Mouse (Mus musculus): Measurements from ENCODE around the gene E030018B13Rik.

E030018B13Rik gene

DNA sequence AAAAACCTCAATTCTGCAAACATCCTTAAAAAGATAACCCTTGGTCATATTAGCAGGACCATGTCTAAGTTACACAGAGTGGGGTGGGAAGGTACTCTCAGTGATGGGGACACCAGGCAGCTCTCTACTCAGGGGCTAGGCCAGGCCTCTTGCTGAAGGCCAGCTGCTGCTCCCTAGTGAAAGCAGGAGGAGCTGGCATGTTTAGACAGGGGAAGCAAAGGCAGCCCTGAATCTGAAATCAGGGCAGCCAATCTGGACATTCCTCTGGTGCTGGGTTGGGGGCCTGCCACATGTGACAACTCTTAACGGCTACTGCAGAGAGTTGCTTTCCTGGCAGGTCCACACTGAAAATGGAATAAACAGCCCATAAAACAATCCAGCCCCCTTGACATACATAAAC lies 7.5 kb downstream of the E030018B13Rik start:
- POLR2A ChIA-PET = interaction anchor here in 3 of 4 experiments (0.6 to 11.5 kb wide), 11 partner anchors 10 to 37 kb away, joined by 3 to 185 read pairs (median 9); partner anchors contain the start of genes E030018B13Rik (in 1 of the 3) and Klf13 (in 1 of the 3)
- CTCF ChIA-PET = interaction anchor here in 1 of 4 experiments (0.5 to 1.4 kb wide), 2 partner anchors 28 to 50 kb away, joined by 3 to 4 read pairs; no protein-coding TSS in a partner anchor

DNA sequence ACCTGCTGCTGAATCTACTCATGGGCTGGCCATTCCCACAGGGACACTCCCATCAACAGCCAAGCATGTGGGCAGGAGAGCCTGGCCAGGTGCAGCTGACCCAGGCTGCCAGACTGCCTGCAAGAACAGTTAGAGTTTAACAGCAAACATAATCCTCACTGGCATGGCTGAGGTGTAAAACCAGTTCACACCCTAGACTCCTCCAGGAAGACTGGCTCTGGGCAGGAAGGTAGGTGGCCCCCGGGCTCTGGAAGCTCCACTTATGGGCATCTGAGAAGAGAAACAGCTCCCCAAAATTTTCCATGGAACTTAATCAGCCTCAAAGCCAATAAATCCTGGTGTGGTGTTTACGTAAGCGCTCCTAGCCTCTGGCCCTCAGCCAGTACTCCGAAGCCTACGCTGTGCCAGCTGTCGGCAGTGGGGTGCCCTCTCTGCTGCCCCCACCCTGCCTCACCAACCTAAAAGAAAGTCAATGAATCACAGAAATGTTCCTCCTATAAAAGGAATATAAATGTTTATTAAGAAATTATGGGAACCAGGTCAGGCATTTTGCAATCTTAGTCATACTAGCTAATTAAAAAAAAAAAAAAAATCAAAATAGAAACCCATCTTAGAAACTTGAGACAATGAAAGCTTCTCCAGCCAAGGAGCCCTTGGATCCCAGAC lies 8.2 kb downstream of the E030018B13Rik start:
- POLR2A ChIA-PET = interaction anchor here in 3 of 4 experiments (0.6 to 11.5 kb wide), 25 partner anchors 9 to 805 kb away, joined by 3 to 185 read pairs (median 4); partner anchors contain the start of genes Klf13 (in 2 of the 3) and E030018B13Rik (in 1 of the 3)
- CTCF ChIA-PET = interaction anchor here in 1 of 4 experiments (0.5 to 1.4 kb wide), 3 partner anchors 12 to 49 kb away, joined by 3 to 4 read pairs (median 3); no protein-coding TSS in a partner anchor

DNA sequence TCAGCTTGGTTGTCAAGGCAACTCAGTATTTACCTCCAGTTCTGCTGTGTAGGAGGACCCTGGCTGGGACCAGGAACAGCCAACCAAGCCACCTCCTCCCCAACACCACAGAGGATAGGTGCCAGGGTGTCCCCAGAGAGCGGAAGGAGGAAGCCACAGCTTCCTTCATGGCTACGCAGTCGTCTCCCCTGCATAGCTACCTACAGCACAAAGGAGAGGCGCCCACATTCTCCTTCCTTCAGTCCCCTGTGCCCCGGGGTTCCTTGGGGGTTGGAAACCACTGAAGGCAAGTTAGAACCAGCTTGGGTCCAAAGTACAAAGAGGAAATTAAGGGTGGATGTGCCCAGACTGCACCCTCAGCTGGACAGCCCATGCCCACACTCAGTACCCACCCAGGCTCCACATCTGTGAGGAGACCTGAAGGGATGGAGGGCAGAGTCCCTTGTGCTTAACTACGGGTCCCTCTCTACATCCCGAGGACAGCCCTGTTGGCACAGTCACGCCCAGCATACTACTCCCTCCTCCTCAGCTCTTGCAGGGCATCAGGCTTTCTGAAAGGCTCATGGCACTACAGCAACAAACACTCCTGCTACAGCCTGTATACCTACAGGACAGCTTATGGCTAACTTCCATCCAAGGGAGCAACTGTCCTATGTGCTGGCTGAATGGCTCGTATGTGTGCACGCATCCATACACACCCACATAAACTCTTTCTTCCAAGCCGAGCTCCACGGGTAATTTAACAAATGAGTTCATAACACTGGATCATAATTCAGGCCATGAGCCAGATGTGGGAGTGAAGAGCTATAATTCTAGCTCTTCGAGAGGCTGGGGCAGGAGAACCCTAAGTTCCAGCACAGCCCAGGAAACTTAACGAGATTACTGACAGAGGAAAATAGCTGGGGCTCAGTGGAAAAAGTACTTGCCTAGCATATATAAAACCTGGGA lies 9.0 kb downstream of the E030018B13Rik start:
- CTCF ChIA-PET = interaction anchor here in 1 of 4 experiments (0.8 to 1.4 kb wide), 2 partner anchors 12 to 29 kb away, joined by 3 to 4 read pairs; no protein-coding TSS in a partner anchor
- POLR2A ChIA-PET = interaction anchor here in 3 of 4 experiments (0.5 to 11.5 kb wide), 30 partner anchors 9 to 76 kb away, joined by 3 to 185 read pairs (median 4); partner anchors contain the start of genes Klf13 (in 2 of the 3) and E030018B13Rik (in 1 of the 3)

DNA sequence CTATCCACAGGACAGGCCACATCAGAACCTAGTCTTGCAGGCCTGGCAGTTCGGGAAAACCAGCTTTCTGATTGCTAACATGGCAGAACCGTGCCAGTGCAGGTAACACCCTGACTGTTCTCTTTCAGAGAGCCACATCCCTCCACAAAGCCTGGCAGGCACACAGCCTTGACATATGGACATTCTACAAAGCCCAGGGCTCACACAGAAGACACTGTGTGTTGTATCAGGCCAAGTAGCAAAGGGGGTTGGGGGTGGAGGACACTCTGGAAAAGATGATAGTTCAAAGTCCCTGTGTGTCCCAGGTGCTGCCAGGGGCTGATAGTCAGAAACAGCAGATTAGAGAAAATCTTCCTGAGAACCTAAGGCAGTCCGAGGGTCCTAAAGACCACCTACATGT lies 9.8 kb downstream of the E030018B13Rik start:
- ChIA-PET CTCF (no interaction called here), POLR2A (interaction anchor here in 3 of 4 experiments (0.8 to 11.5 kb wide), 15 partner anchors 10 to 48 kb away, joined by 3 to 185 read pairs (median 7); partner anchors contain the start of genes Klf13 (in 2 of the 3) and E030018B13Rik (in 1 of the 3))

DNA sequence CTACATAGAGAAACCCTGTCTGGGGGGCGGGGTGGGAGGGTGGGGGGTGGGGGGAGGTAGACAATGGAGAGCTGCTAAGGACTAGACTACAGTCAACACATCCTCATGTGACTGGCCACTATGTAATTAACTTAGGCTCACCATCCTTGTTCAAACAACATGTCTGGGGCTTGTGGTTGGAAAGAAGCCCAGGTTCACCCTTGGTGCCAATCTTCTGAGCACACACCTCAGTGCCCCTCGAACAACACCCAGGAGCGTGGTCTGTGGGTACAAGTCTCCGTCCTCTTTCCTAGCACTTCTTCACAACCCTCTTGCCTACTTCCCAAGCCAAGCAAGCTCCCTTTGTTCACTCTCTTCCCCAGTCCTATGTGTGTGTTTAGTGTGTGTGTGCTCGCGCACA lies 10.5 kb downstream of the E030018B13Rik start:
- ChIA-PET POLR2A (interaction anchor here in 3 of 4 experiments (0.6 to 11.5 kb wide), 21 partner anchors 8 to 260 kb away, joined by 3 to 185 read pairs (median 5); partner anchors contain the start of genes E030018B13Rik (in 2 of the 3) and Klf13 (in 2 of the 3)), CTCF (interaction anchor here in 1 of 4 experiments (0.7 kb wide), 1 partner anchor 9 kb away, joined by 3 read pairs; no protein-coding TSS in a partner anchor)

DNA sequence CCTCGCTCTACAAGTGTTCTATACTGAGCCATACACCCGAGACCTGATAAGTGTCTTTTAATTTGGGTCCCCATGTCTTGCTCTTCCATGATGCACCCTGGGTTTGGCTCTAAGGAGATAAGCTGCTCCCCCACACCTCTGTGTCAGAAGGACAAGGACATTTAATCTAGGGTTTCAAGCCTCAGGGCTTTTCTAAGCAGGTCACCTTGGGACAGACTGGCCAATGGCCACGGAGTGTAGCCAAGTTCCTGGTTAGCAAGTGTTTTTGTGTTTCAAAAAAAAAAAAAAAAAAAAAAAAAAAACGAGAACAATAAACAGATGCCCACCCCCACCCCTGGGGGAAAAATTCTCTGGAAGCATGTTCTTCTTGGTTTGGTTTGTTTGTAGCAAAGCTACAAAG lies 12.4 kb downstream of the E030018B13Rik start:
- POLR2A ChIA-PET = interaction anchor here in 3 of 4 experiments (0.7 to 11.5 kb wide), 19 partner anchors 7 to 257 kb away, joined by 3 to 185 read pairs (median 11); partner anchors contain the start of genes Klf13 (in 2 of the 3) and E030018B13Rik (in 1 of the 3)
- CTCF ChIA-PET = interaction anchor here in 3 of 4 experiments (0.6 to 0.7 kb wide), 3 partner anchors 39 to 85 kb away, joined by 3 to 7 read pairs (median 6); no protein-coding TSS in a partner anchor

DNA sequence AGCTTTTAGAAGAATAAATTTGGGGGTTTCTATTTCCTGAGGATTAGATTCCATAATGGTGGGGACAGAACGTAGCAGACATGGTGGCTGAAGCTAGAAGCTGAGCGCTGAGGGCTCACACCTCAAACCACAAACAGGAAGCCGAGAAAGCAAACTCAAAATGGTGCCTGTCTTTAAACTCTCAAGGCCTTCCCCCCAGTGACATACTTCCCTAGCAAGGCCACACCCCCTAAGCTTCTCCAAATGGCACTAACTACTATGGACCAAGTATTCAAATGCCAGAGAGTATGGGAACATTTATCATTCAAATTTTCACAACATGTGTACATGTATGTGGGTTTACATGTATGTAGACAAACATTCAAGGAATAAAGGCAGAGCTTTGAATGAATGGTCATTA lies 13.5 kb downstream of the E030018B13Rik start:
- CTCF ChIA-PET = interaction anchor here in 2 of 4 experiments (0.6 to 1.2 kb wide), 2 partner anchors 164 to 176 kb away, joined by 3 read pairs; no protein-coding TSS in a partner anchor
- POLR2A ChIA-PET = interaction anchor here in 3 of 4 experiments (0.6 to 11.5 kb wide), 27 partner anchors 8 to 357 kb away, joined by 3 to 185 read pairs (median 5); partner anchors contain the start of genes Klf13 (in 2 of the 3), E030018B13Rik (in 1 of the 3) and Mtmr10 (in 1 of the 3)

DNA sequence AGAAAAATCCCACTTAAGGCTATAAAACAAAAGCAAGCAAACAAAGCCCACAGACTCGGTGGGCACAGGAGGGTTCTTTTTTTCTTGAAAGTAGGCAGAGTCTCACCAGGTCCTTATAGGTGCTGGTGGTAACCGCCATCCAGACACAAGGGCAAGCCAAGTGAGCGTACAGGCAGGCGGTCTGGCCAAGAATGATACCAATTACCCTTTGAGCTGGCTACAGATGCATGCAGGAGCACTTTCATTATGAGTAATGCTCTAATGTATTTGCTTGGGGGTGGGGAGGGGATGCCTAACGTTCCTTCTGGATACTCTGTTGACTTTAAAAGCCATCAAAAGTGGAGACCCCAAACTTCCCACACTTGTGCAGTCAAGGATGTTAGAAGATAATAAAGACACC lies 14.1 kb downstream of the E030018B13Rik start:
- ChIA-PET POLR2A (interaction anchor here in 3 of 4 experiments (0.6 to 11.5 kb wide), 21 partner anchors 8 to 357 kb away, joined by 3 to 185 read pairs (median 6); partner anchors contain the start of genes Klf13 (in 2 of the 3), E030018B13Rik (in 1 of the 3) and Mtmr10 (in 1 of the 3)), CTCF (interaction anchor here in 3 of 4 experiments (0.5 to 1.2 kb wide), 4 partner anchors 43 to 176 kb away, joined by 3 to 9 read pairs (median 3); no protein-coding TSS in a partner anchor)

DNA sequence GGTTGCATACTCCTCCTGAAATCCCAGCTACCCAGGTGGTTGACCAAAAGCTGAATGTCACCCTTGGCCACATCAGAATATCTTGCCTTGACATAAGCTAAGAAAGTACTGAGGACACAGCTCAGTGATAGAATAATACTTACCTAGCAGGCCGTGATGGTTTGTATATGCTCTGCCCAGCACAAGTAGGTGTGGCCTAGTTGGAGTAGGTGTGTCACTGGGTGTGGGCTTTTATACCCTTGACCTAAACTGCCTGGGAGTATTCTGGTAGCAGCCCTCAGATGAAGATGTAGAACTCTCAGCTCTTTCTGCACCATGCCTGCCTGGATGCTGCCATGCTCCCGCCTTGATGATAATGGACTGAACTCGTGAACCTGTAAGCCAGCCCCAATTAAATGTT lies 15.8 kb downstream of the E030018B13Rik start:
- ChIA-PET CTCF (interaction anchor here in 2 of 4 experiments (1.0 to 1.2 kb wide), 2 partner anchors 14 to 51 kb away, joined by 3 read pairs; no protein-coding TSS in a partner anchor), POLR2A (interaction anchor here in 3 of 4 experiments (0.5 to 2.5 kb wide), 19 partner anchors 10 to 74 kb away, joined by 3 to 9 read pairs (median 4); no protein-coding TSS in a partner anchor)

DNA sequence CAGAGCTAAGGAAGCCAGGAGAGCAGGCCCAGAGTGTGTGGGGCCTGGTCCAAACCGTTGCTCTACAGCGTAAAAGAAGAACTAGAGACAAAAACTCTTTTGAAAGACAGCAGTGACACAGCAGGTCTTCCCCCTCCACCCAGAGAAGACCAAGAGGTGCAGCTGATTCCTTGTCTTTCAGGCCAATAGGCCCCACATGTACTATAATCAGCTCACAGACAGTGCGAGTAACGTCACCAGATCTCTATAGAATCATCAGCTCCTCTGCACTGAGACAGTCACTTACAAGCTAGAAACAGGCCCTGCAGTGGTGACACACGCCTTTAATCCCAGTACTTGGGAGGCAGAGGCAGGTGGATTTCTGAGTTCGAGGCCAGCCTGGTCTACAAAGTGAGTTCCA lies 17.2 kb downstream of the E030018B13Rik start:
- CTCF ChIA-PET = no interaction called here
- POLR2A ChIA-PET = interaction anchor here in 3 of 4 experiments (0.6 to 12.1 kb wide), 14 partner anchors 9 to 354 kb away, joined by 3 to 475 read pairs (median 5); no protein-coding TSS in a partner anchor

DNA sequence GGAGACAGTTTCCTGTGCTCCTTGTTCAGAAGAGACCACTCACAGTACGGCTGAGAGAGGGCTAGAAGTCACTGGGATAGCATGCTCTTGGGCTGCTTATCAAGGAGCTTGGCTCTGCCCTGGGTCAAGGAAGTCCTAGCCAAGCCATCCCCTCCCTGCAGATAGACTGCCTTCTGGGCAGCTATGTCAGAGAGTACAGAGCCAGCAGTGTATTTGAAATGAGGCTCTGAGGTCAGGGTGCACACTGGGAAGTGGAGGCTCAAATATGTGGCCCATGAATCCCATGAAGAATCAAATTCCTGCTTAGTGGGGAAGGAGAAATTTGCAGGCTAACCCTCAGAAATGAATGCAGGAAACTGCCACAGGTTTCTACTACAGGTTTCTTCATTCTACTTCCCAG lies 17.9 kb downstream of the E030018B13Rik start:
- ChIA-PET POLR2A (interaction anchor here in 3 of 4 experiments (0.8 to 12.1 kb wide), 13 partner anchors 10 to 354 kb away, joined by 3 to 475 read pairs (median 5); no protein-coding TSS in a partner anchor), CTCF (no interaction called here)

DNA sequence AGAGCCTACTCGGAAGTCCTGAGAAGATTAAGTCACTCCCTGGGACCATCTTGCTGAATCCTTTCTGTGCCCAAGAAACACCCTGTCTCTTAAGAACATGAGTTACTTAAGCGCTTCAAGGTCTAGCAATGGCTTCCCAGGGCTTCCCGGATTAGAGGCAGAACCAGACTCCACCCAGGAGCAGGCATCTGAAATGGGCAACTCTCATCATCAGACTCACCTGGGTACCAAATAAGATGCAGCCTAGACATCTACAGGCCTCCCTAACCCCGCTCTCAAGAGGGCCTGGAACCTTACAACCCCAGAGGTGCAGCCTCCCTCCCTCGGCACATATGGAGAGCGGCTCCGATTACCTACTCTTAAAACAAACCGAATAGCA lies 19.1 kb downstream of the E030018B13Rik start:
- ChIA-PET CTCF (interaction anchor here in 1 of 4 experiments (0.6 kb wide), 1 partner anchor 8 kb away, joined by 3 read pairs; no protein-coding TSS in a partner anchor), POLR2A (interaction anchor here in 3 of 4 experiments (0.5 to 12.1 kb wide), 44 partner anchors 8 to 457 kb away, joined by 3 to 475 read pairs (median 6); partner anchors contain the start of genes Mcee (in 1 of the 3) and Mphosph10 (in 1 of the 3))

DNA sequence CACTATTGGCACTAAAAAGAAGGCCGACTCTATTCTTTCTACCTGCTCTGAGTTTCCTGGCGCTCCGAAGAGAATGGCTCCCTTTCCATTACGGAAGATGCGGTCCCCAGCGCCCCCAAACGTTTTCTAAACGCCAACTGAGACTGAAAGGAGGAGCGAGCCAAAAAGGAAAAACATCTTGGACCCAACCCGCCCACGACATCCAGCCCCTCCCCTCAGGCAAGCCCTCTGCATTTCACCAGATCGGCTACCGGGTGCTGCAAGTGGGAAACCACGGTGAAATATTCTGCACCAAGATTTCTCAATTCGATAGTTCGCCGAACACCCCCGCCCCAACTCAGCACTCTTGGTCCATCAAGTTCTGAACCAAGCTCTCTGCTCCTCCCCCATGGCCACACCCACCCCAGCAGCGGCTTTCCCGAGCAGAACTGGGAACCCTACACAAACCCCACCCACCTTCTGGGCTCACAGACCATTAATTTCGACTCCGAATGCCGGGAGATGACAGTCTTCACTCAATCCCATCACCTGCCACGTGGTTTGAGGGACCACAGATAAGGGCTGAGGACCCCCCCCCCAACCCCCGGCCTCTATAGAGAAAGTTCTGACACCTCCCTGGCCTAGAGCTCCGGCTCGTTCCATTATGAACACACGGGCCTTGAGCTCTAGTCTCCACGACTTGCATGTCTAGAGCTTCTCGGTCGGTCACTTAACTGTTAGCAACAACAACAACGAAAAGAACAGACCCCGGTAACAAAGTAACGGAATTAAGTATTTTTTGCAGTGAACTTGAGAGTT lies 19.7 kb downstream of the E030018B13Rik start:
- POLR2A ChIA-PET = interaction anchor here (0.5 to 12.1 kb wide), 64 partner anchors 9 to 1957 kb away, joined by 3 to 475 read pairs (median 4); partner anchors contain the start of genes Mcee (in 1 of the 4) and Mphosph10 (in 1 of the 4)
- CTCF ChIA-PET = interaction anchor here in 3 of 4 experiments (0.6 to 0.9 kb wide), 5 partner anchors 9 to 181 kb away, joined by 3 to 4 read pairs (median 3); no protein-coding TSS in a partner anchor

DNA sequence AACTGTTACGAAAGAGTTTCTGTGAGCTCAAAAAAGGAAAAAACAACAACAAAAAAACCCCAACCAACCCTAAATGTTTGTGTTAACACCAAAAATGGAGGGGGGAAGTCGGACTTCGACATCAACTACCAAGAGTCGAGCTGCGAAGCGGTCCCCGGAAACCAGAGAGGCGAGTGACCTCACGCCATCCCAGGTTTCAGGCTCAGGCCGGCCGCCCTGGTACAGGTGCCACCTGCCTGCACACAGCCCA lies 20.3 kb downstream of the E030018B13Rik start:
- ChIA-PET CTCF (interaction anchor here in 3 of 4 experiments (0.6 to 0.9 kb wide), 4 partner anchors 12 to 182 kb away, joined by 3 to 4 read pairs (median 3); no protein-coding TSS in a partner anchor), POLR2A (interaction anchor here (0.6 to 12.1 kb wide), 65 partner anchors 8 to 1956 kb away, joined by 3 to 475 read pairs (median 5); partner anchors contain the start of genes Mcee (in 1 of the 4) and Mphosph10 (in 1 of the 4))

DNA sequence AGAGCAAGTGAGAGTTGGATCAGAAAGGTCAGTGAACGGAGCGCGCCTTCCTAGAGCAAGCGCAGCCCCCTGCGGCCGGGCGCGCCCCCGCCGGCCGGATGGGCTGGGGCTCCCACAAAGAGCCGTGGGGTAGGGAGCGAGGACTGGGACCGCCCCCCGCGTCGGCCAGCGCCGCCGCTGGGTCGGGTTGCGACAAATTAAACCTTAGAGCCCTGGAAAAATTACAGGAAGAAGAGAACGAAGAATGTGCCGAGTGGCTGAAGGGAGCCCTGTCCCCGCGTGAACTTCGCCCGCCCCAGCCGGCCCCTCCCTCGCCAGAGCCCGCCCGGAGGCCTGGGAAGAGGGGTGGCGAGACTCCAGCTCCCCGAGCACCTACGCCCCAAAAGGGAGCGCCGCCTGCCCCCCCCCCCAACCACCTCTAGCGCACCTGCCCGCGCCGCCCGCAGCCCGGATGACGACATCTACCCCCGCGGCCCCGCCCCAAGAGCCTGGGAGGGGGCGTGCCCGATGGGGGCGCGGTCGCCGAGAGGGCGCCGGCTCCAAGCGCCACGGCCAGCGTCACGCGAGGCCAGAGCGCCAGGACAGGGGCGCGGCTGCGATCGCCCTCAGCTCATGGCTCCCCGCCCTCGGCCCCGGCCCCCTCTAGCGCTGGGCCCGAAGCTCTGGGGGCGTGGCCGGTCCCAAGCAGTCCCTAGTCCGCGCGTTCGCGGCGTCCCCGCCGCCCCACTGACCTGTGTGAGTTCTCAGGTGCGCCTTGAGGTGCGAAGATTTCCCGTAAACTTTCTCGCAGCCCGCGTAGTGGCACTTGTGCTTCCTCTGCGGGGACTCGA lies 20.8 kb downstream of the E030018B13Rik start:
- POLR2A ChIA-PET = interaction anchor here (0.6 to 12.1 kb wide), 62 partner anchors 8 to 1956 kb away, joined by 3 to 475 read pairs (median 5); partner anchors contain the start of genes Mcee (in 1 of the 4) and Mphosph10 (in 1 of the 4)
- CTCF ChIA-PET = interaction anchor here (0.6 to 0.9 kb wide), 6 partner anchors 13 to 183 kb away, joined by 3 to 4 read pairs (median 3); no protein-coding TSS in a partner anchor

Data from embryonic stem cell, embryonic (primary cell).